Mouse (Mus musculus) lung, adult 2 months (tissue): ENCODE measurements around the gene Higd1c.

ENCODE experiments used
- CTCF ChIP-seq: fragments of 200-500 bp; IDR thresholded peaks from 2 replicates; pipeline ENCODE4 v1.5.1; 2011; ENCODE audit warnings: mild to moderate bottlenecking, low read length, control low read depth; ENCODE audit not compliant: insufficient read depth
- POLR2A ChIP-seq: fragments of 200-500 bp; IDR thresholded peaks from 2 replicates; pipeline ENCODE4 v1.6.1; 2011; ENCODE audit warnings: low read depth, mild to moderate bottlenecking, control low read depth, low read length, borderline replicate concordance; ENCODE audit errors: extremely low read depth

DNA sequence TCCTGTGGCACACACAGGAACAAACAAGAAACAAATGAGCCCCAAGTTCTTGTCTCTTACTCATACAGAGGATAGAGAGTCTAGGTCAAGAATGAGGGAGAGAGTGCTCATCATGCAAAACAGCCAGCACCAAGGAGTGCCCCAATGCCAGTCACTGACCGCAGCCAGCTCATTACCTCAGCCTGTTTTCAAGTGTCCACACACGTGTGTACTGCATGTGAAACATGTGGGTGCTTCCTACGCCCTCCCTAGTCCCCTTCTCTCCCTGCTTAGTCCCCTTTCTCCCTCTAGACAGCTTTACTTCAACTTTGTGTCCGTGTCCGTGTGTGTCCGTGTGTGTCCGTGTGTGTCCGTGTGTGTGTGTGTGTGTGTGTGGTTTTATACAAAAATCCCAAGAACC, 15.3 kb downstream of the Higd1c start:
- TF ChIP-seq CTCF = no peak
- TF ChIP-seq POLR2A = no peak
